Mouse (Mus musculus): ENCODE measurements at regions not wholly inside any gene's neighbourhood (a gene's known extent, or its start where the extent isn't known, plus 50 kb on each side); places are given as distances from the start of the nearest gene placed in this dataset.

DNA sequence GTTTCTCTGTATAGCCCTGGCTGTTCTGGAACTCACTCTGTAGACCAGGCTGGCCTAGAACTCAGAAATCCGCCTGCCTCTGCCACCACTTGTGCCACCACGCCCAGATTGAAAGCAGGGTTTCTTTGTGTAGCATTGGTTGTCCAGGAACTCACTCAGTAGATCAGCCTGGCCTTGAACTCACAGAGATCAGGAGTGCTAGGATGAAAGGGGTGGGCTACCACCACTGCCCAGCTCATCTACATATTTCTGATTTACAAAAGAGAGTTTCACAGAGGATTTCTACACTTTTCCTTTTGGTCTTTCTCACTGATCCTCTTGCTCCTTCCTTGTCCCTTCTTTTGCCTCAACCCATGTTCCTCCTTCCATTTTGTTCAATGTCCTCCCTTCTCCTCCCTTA lies 53.1 kb upstream of the Lbx1 start:
- no peak for DNase-seq (ENCODE audit: inconsistent age in 2 of 2, low spot score in 1 of 2)

DNA sequence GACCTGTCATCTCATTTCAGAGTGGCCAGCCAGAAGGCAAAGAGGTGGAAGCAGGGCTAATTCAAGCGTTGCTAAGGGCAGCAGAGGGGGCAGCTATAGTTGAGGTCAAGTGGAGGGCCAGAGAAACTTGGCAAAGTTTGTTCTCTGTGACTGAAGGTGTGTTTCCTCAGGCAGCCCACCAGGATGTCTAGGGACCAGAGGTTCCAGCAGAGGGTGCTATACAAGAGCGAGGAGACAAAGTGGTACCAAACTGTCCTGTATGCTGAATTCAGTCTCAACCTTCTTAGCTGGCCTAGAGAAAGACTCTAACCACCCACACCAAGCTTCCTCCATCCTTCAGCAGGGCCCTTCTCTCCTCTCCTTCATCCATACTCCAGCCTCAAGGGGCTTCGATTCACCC lies 62.2 kb upstream of the Lbx1 start:
- no peak for DNase-seq (ENCODE audit: inconsistent age in 2 of 2, low spot score in 1 of 2)

DNA sequence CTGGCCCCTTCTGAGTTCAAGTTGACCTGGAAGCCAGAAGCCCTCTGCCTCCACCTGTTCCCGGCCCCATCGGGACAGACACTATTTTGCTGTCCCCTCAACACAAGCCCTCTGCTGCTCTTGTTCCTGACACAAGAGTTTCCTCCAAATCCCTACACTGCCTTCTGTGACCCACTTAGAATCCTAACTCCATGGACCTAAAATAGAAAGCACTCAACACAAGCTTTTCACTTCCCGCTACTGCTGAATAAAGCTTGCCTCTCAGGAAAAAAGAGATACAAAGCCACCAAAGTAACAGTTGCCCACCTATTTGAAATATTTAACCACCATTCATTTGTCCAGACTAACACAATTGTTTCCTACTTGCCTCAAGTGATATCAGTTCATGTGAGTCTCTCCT lies 63.7 kb upstream of the Lbx1 start:
- no peak for DNase-seq (ENCODE audit: inconsistent age in 2 of 2, low spot score in 1 of 2)

DNA sequence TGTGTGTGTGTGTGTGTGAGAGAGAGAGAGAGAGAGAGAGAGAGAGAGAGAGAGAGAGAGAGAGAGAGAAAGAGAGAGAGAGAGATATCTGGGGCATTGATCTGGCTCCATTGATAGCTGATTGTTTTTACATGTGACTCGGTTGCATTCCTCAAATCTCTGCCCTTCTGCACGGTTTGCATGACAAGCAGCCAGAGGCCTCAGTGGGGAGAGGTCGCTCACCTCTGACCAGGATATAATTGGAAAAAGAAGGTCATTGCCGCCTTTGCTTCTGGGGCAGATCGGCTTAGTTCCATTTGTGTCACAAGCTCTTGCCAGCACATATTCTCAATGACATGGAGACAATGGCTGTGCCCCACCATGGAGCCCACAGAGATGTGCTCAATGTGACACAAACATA lies 63.8 kb upstream of the Btrc start:
- no peak for DNase-seq (ENCODE audit: inconsistent age in 2 of 2, low spot score in 1 of 2)

DNA sequence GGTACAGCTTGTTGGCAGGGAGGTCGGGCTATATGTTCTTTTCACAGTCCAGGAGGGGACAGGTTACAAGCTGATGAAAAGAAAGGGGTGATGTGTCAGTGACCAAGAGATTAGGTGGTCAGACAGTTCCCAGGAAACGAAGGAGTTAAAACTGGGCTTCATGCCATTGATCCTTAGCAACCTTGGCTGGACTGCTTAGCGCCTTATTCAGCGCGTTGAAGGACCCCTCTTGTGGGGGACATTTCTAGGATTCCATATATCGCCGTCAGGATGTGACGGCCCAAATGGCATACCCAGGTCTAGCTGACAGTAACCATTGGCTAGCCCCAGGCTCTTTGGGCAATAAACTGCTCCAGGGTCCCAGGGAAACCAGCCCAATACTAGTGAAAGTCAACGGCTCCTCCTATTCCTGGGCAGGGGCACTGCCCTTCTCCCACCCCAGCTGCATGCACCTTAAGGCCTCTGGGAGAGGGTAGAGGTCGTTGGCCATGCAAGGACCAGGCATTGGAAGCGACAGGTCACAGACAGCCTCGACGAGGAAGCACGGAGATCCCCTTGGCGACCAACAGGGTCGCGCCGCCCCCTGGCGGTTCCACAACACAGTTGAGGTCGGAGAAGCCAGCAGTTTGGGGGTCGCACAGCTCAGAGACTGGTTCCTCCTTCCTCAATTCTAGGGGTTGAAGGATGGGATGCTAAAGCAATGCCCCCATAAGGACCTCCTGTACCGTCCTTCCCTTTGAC lies 62.7 kb upstream of the Btrc start:
- DNase-seq (ENCODE audit: inconsistent age in 2 of 2, low spot score in 1 of 2), result peak in 1 of 2 experiments; percentile 55

DNA sequence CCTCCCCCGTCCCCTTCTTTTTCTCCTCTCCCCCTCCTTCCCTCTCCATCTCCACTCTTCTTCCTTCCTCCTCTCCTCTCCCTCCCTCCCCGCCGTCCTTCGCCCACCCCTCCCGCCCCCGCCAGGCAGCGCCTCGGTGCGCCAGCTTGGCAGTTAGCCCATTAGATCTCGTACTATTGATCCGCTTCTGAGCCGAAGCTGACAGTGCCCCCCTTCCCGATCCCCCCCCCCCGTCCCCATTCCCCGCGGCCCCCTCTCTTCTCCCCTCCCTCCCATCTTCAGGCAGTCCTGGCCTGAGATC lies 62.2 kb upstream of the Btrc start:
- no peak for DNase-seq (ENCODE audit: inconsistent age in 2 of 2, low spot score in 1 of 2)

DNA sequence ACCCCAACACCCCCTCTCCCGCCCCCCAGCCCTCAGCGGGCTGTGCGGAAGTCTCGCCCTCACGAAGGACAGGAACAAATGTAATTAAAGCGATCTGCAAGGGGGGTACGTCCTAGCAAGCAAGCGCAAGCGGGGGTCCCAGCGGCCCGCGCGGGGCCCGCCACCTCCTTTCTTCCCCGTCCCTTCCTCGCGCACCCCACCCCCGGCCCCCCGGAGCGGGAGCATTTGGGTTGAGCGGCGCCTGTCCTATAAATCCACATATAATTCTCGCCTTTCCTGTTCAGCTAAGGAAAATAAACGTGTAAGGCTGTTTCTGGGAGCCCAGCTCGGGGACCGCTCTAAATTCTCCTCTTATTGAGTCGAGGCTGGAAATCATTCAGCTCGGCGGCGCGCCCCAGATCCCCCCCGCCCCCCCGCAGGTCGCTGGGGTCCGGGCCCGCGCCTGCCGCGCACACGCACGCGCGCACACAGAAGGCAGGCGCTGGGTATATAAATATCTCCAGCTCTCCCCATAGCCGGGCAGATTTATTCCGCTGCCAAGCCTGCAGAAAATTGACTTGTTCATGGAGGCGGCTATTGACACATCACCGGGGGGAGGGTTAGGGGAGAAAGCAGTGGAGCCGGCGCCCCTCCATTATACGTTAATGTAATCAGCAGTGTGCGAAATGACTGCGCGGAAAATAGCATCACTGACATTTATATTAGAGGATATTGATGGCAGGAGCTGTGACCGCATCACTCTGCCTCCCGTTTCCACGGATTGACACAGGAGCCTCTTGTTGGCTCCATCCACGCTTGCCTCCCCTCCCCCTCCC lies 61.6 kb upstream of the Btrc start:
- DNase-seq (ENCODE audit: inconsistent age in 2 of 2, low spot score in 1 of 2), result peak in 1 of 2 experiments; percentile 63

DNA sequence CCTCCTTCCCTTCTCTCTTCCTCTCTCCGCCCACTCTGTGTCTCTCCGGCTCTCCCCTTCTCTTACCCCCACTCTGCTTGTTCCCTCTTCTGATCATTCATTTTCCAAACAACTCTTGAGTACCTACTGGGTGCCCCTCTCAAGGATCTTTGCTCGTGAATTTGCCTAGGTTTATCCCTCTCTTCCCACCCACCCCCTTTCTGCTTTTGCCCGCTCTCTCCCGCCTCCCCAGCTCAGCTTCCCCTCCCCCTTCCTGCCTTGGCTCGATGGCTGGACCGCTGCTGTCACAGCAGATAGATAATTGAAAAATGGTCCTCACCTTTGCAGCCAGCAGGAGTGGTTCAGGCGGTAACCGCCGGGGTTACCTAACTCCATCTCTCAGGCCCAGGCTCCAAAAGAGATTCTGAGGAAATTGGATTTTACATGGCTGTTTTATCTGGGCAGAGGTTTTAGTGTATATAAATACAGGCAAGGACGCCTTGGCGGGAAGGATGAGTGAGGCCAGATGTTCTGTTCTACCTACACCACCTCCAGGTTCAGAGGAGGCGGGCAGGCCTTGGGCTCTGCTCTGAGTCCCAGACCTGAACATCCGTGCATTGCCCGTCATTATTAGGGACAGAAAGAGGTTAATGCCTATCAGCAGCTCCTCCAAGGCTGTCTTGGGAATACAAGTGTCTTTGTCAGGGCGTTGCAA lies 60.8 kb upstream of the Btrc start:
- DNase-seq (ENCODE audit: inconsistent age in 2 of 2, low spot score in 1 of 2), result peak in 1 of 2 experiments; percentile 58

DNA sequence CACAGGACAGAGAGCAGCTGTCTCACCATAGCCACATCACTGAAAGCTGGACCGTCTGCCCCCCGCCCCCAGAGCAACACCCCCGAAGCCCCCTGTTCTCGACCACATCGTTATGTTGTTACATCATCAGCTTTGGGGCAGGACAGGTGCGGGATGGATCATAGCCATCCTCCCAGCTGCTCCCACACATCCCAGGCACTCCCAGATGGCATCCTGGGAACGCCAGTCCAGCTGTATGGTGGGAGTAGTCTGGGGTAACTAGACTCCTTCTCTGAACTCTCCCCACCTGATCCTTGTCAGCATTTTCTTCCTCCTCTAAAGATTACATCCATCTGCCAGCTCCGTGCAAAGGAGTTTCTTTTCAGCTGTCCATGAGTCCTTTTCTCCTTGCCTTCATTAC lies 59.0 kb upstream of the Btrc start:
- DNase-seq (ENCODE audit: inconsistent age in 2 of 2, low spot score in 1 of 2), result no peak

DNA sequence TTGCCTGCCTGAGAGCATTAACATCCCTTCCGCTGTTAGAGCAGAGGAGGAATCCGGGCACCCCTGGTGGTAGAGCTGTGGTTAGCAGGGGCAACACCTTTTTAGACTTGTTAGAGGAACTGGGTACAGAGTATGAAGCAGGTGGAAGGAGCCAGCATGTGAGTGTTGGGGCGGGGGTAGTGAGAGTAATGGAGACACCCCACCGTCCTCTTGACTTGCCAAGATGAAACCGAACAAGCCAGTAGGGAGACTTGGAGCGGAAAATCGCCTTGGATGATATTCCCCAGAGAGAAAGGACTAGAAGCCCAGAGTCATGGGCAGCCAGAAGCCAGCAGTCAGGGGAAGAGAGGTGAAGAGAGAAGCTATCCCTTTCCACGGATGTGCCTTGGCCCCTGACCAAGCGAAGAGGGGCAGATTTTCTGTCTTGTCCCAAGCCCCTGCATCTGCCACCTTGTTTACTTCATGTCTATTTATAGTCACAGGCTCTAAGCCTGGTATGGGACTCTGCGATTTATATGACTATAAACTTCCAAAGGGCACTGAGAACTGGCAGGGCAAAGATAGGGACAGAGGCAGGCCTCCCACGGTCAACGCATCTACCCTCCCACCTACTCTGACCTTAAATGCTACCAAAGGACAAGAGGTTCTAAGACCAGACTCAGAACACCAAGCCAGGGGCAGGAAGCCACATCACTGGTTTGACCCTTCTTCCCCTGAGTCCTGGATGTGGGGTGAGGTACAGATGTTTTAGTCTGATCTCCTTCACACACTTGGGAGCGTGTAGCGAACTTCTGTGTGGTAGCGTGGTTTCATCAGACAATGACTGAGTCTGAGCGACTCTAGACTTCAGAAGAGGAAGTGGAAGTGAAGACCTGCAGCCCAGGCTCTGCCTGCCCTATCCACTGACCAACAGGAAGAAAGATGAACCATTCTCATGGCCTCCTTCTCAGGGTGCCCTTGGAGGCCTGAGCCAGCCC lies 55.9 kb upstream of the Btrc start:
- DNase-seq (ENCODE audit: inconsistent age in 2 of 2, low spot score in 1 of 2), result no peak

DNA sequence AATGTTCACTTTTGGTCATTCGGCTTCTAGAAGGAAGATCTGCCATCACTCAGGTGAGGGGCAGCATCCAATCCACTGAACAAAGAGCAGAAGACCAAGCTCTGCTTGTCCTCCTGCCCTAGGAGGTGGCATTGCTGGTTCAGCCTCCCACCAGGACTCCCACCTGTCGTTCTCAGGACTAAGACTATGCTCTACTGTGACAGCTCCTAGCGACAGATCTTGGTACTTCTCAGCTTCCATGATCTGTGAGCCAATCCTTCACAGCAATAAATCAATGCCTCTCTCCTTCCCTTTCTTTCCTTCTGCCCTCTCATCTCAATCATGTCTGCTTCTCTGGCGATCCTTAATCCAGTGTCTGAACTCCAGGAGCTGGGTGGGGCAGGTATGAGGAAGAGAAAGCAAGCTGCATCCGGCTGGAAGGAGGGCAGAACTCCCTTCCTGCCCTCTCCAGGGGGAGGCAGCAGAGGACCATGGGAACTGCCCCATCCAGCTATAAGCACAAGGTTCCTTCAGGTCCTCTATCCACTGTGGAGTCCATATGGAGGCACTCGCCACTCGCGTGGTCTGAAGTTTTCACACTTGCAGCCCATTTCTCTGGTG lies 54.8 kb upstream of the Btrc start:
- DNase-seq (ENCODE audit: inconsistent age in 2 of 2, low spot score in 1 of 2), result peak; percentile 64 to 82

DNA sequence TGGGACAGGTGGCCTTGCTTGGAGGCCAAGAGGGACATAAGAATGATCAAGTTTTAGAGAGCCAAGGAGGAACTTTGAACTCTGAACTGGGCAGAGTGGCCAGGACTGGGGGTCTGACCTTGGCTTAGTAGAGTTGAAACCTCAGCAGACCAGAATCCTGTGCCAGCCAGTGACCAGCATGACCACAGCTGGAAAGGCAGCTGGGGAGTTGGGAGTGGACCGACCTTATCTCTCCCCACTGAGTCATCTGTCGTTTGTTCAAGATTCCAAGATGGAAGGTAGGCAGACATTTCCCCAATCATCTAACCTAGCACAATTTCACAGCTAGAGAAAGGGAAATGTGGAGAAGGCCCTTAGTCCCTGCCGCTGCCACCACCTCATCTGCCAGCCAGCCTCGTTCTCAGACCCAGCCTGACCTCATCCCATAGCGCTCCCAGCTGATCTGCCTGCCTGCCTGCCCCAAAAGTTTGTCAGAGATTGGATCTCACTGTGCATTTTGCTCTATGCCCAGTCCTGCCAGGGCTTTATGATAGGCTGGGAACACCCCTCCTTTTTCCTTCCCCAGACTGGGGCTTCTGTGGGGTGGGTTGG lies 53.1 kb upstream of the Btrc start:
- peak; percentile 62 to 87 for DNase-seq (ENCODE audit: inconsistent age in 2 of 2, low spot score in 1 of 2)

DNA sequence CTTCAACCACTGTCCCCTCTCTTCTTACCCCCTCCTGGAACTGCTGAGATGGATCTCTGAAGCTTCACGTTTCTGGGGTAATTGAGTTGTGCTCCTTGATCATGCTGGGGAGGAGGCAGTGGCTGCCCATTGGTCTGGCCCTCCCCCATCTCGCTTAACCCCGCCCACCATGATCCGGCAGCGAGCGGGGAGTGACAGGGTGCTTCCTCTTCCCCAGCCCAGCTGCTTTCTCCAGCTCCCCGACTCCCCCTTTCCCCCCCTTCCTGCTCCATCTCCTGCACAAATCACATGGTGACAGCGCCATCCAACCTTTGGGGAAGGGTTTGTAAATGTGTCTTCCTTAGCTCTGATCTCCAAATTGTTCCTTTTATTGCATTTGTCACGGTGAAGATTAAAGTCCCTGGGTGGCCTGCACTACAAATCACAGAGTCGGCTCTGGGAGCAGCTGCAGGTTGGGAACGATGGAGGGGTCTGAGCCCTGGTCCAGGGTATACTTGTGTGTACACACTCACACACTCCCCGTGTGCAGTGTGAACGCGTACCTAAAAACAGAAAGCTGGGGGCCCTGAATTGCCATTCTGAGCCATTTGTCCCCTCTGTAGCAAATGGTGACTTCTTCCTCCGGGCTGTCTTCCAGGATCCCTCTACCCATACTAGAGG lies 52.5 kb upstream of the Btrc start:
- peak; percentile 91 to 96 for DNase-seq (ENCODE audit: inconsistent age in 2 of 2, low spot score in 1 of 2)

DNA sequence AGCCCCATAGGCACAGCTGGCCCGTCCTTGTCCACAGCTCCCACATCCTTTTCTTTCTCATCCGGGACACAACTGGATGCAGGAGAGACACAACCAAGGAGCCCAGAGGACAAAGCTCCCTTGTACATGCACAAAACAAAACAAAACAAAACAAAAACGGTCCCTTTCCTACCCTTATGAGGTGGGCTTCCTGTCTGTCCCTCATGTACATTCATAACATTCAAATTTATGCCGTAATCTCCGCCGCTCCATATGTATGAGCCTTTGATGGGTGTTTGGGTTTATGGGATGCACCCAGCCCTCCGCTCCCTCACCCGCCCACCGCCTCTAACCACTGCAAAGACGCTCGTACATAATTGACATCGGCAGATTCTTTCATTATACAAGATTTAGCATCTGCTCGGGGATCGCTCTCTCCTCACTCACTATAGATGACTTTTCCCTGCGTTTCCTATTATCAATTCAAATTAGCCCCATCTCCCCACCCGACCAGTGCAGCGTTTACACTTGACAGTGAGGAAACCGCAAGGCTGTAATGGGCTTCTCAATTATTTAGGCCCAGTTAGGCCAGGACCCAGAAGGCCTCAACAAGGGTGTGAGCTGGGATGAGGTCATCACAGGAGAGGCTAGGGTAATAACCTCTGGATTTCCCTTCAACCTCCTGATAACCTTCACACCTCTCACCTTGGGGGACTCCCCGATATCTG lies 51.5 kb upstream of the Btrc start:
- no peak for DNase-seq (ENCODE audit: inconsistent age in 2 of 2, low spot score in 1 of 2)

DNA sequence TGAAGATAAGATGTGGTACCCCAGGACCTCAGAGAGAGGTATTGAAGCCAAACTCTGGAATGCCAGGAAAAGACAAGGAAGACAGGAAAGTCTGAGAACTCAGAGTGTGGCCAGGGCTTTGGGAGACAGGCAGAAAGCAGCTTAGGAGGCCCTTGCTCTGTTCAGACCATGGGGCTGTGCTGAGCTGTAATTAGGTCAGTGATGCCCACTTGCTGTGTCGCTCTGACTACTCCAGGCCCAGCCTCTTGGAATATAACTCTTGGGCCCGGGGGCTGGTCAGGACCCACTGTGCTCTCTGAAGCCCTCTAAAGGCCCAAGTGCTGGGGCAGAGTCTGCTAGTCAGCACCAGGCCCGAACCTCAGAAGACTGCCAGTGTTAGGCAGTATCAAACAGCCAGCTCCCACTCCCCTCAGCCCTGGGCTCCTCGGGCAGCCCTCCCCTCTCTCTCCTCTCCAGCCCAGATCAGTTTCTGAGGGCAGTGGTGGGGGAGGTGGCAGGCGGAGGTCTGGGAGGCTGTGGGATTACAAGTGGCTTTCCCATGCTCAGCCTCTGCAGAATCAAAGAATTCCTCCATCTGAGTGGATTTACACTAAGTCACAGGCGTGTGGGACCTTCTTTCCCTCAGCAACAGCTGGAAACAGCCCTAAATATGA lies 50.7 kb upstream of the Btrc start:
- DNase-seq (ENCODE audit: inconsistent age in 2 of 2, low spot score in 1 of 2), result peak in 1 of 2 experiments; percentile 34

Measured in adrenal gland, adult (tissue).